Mouse (Mus musculus): Measurements from ENCODE around the gene Ksr2. TPM values are rescaled to one million over a fixed set of nuclear protein-coding genes. Genes with fewer than 3 reads are reported as not detected.
"Not testable (repeated sequence)": the region's sequence is repeated elsewhere in the genome, so short reads cannot be mapped to it uniquely, and the experiment has no call there.

Gene Ksr2
- polyA plus RNA-seq, 1 experiment from 2014 or later = 0.19 TPM

- no peak for ATAC-seq (replicated peaks; ENCODE audit: insufficient number of reproducible peaks, low FRiP score, low TSS enrichment)
- H3K9me3 ChIP-seq (replicated peaks; ENCODE audit: control insufficient read depth, low read length) = no peaks in the 10 kb centered on the region
- WGBS (ENCODE audit: insufficient replicate concordance) = 72% methylated on average over 6 of the region's 6 CpGs
- H3K27me3 ChIP-seq (ENCODE audit: control insufficient read depth, insufficient read depth, low read length) = no peaks in the 10 kb centered on the region
- H3K4me3 ChIP-seq (ENCODE audit: low read depth, low read length) = no peak overlapping the region
- no peak overlapping the region for H3K27ac ChIP-seq (ENCODE audit: low read depth, low read length)
- H3K9ac ChIP-seq (ENCODE audit: low read depth, low read length) = no peak overlapping the region
- H3K36me3 ChIP-seq (ENCODE audit: control insufficient read depth, insufficient read depth, low read length) = no peaks in the 10 kb centered on the region
- no peak overlapping the region for H3K4me2 ChIP-seq
- H3K4me1 ChIP-seq (ENCODE audit: control insufficient read depth, insufficient read depth, low read length) = no peaks in the 10 kb centered on the region
Measured at GRCm38 (mm10) chr5:117397371-117397770, 16.4 kb upstream of the Ksr2 start.

- 53% methylated on average over 4 of the region's 5 CpGs for WGBS (ENCODE audit: insufficient replicate concordance)
- Histone ChIP-seq H3K27ac (ENCODE audit: low read depth, low read length) (no peak overlapping the region), H3K4me1 (ENCODE audit: control insufficient read depth, insufficient read depth, low read length) (no peaks in the 10 kb centered on the region), H3K36me3 (ENCODE audit: control insufficient read depth, insufficient read depth, low read length) (no peaks in the 10 kb centered on the region), H3K9me3 (replicated peaks; ENCODE audit: control insufficient read depth, low read length) (no peaks in the 10 kb centered on the region), H3K4me3 (ENCODE audit: low read depth, low read length) (no peak overlapping the region), H3K9ac (ENCODE audit: low read depth, low read length) (no peak overlapping the region), H3K27me3 (ENCODE audit: control insufficient read depth, insufficient read depth, low read length) (no peaks in the 10 kb centered on the region), H3K4me2 (no peak overlapping the region)
- ATAC-seq (replicated peaks; ENCODE audit: insufficient number of reproducible peaks, low FRiP score, low TSS enrichment) = no peak
Measured at GRCm38 (mm10) chr5:117398007-117398550, 15.7 kb upstream of the Ksr2 start.

DNA sequence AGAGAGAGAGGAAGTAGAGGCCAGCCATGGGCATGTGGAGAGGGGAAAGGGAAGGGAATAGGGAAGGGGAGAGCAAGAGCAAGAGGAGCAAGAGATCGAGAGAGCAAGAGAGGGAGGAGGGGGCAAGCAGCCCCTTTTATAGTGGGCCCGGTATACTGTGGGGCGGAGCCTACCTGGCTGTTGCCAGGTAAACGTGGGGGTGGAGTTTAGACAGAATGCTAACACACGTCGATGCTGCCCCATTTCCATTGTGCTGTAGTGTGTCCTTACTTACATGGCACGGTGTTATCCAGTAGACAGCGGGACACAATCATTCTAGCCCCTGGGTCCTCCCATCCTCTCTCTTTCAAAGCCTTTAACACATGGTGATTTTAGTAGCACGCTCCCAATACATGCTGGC lies 14.5 kb upstream of the Ksr2 start:
- Histone ChIP-seq H3K9ac (ENCODE audit: low read depth, low read length) (no peak overlapping the region), H3K27me3 (ENCODE audit: control insufficient read depth, insufficient read depth, low read length) (no peaks in the 10 kb centered on the region), H3K4me2 (no peak overlapping the region), H3K9me3 (replicated peaks; ENCODE audit: control insufficient read depth, low read length) (no peaks in the 10 kb centered on the region), H3K27ac (ENCODE audit: low read depth, low read length) (no peak overlapping the region), H3K36me3 (ENCODE audit: control insufficient read depth, insufficient read depth, low read length) (no peaks in the 10 kb centered on the region), H3K4me3 (ENCODE audit: low read depth, low read length) (no peak overlapping the region), H3K4me1 (ENCODE audit: control insufficient read depth, insufficient read depth, low read length) (no peaks in the 10 kb centered on the region)
- 76% methylated on average over 9 of the region's 9 CpGs for WGBS (ENCODE audit: insufficient replicate concordance)
- no peak for ATAC-seq (replicated peaks; ENCODE audit: insufficient number of reproducible peaks, low FRiP score, low TSS enrichment)

GRCm38 (mm10) chr5:117403609-117404008 lies 10.2 kb upstream of the Ksr2 start:
- H3K4me2 ChIP-seq = no peak overlapping the region
- H3K9me3 ChIP-seq (replicated peaks; ENCODE audit: control insufficient read depth, low read length) = no peaks in the 10 kb centered on the region
- 85% methylated on average over 8 of the region's 8 CpGs for WGBS (ENCODE audit: insufficient replicate concordance)
- H3K27ac ChIP-seq (ENCODE audit: low read depth, low read length) = no peak overlapping the region
- H3K9ac ChIP-seq (ENCODE audit: low read depth, low read length) = no peak overlapping the region
- no peak for ATAC-seq (replicated peaks; ENCODE audit: insufficient number of reproducible peaks, low FRiP score, low TSS enrichment)
- no peaks in the 10 kb centered on the region for H3K36me3 ChIP-seq (ENCODE audit: control insufficient read depth, insufficient read depth, low read length)
- H3K4me3 ChIP-seq (ENCODE audit: low read depth, low read length) = no peak overlapping the region
- no peaks in the 10 kb centered on the region for H3K4me1 ChIP-seq (ENCODE audit: control insufficient read depth, insufficient read depth, low read length)
- no peaks in the 10 kb centered on the region for H3K27me3 ChIP-seq (ENCODE audit: control insufficient read depth, insufficient read depth, low read length)

DNA sequence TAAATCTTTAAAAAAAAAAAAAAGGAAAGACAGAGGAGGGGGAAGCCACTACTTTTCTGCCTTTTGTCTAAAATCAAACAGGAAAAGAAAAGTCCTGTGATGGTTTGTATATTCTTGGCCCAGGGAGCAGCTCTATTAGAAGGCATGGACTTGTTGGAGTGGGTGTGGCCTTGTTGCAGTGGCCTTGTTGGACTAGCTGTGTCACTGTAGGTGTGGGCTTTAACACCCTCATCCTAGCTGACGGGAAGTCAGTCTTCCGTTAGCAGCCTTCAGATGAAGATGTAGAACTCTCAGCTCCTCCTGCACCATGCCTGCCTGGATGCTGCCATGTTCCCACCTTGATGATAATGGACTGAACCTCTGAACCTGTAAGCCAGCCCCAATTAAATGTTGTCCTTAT lies 9.1 kb upstream of the Ksr2 start:
- not testable (repeated sequence) for H3K9ac ChIP-seq (ENCODE audit: low read depth, low read length); H3K4me2 ChIP-seq; H3K4me3 ChIP-seq (ENCODE audit: low read depth, low read length); H3K4me1 ChIP-seq (ENCODE audit: control insufficient read depth, insufficient read depth, low read length); H3K9me3 ChIP-seq (replicated peaks; ENCODE audit: control insufficient read depth, low read length); H3K27ac ChIP-seq (ENCODE audit: low read depth, low read length); H3K27me3 ChIP-seq (ENCODE audit: control insufficient read depth, insufficient read depth, low read length); H3K36me3 ChIP-seq (ENCODE audit: control insufficient read depth, insufficient read depth, low read length); ATAC-seq (replicated peaks; ENCODE audit: insufficient number of reproducible peaks, low FRiP score, low TSS enrichment)
- WGBS (ENCODE audit: insufficient replicate concordance) = 75% methylated on average over 2 of the region's 2 CpGs

DNA sequence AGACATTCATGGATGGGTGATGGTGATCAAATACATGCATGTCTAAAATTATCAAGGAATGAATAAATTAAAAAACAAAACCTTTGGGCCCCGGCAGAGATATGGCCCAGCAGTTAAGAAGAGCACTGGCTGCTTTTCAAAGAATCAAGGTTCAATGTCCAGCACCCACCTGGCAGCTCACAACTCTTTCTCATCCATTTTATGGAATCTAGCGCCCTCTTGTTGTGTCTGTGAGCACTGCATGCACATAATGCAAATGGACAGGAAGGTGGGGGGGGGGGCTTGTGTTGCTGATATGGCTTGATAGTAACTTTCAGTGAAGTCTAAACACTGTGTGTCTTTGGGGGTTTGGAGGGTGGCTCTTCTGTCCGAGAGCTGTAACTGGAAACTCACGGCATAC lies 5.6 kb upstream of the Ksr2 start:
- no peak overlapping the region for H3K9ac ChIP-seq (ENCODE audit: low read depth, low read length)
- no peak overlapping the region for H3K4me2 ChIP-seq
- H3K4me3 ChIP-seq (ENCODE audit: low read depth, low read length) = no peak overlapping the region
- H3K9me3 ChIP-seq (replicated peaks; ENCODE audit: control insufficient read depth, low read length) = no peaks in the 10 kb centered on the region
- H3K36me3 ChIP-seq (ENCODE audit: control insufficient read depth, insufficient read depth, low read length) = no peaks in the 10 kb centered on the region
- ATAC-seq (replicated peaks; ENCODE audit: insufficient number of reproducible peaks, low FRiP score, low TSS enrichment) = no peak
- H3K4me1 ChIP-seq (ENCODE audit: control insufficient read depth, insufficient read depth, low read length) = no peaks in the 10 kb centered on the region
- H3K27ac ChIP-seq (ENCODE audit: low read depth, low read length) = no peak overlapping the region
- 57% methylated on average over 4 of the region's 4 CpGs for WGBS (ENCODE audit: insufficient replicate concordance)
- H3K27me3 ChIP-seq (ENCODE audit: control insufficient read depth, insufficient read depth, low read length) = peaks cover 25% of the 10 kb centered on the region

DNA sequence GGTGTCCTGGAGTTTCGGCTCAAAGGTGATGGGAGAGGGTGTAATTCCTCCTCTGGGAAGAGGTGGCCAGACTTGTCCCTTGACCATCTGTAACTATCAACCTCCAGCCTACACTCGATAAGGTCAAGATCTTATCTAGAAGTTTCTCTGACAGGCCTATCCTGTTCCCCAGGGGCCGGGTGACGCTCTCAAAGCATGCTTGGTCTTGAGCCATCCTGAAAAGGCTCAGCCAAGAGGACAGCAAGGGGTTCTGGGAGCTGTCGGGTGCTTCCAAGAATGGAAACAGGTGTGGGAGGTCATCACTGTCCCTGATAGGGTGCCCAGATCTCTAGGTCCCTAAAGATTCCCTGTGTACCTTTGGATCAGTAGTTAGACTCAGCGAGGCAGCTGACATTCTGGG lies 4.4 kb upstream of the Ksr2 start:
- no peaks in the 10 kb centered on the region for H3K36me3 ChIP-seq (ENCODE audit: control insufficient read depth, insufficient read depth, low read length)
- peaks cover 37% of the 10 kb centered on the region for H3K27me3 ChIP-seq (ENCODE audit: control insufficient read depth, insufficient read depth, low read length)
- no peaks in the 10 kb centered on the region for H3K9me3 ChIP-seq (replicated peaks; ENCODE audit: control insufficient read depth, low read length)
- no peak overlapping the region for H3K9ac ChIP-seq (ENCODE audit: low read depth, low read length)
- no peak overlapping the region for H3K27ac ChIP-seq (ENCODE audit: low read depth, low read length)
- no peaks in the 10 kb centered on the region for H3K4me1 ChIP-seq (ENCODE audit: control insufficient read depth, insufficient read depth, low read length)
- no peak overlapping the region for H3K4me2 ChIP-seq
- 50% methylated on average over 6 of the region's 6 CpGs for WGBS (ENCODE audit: insufficient replicate concordance)
- H3K4me3 ChIP-seq (ENCODE audit: low read depth, low read length) = no peak overlapping the region
- ATAC-seq (replicated peaks; ENCODE audit: insufficient number of reproducible peaks, low FRiP score, low TSS enrichment) = no peak

GRCm38 (mm10) chr5:117414611-117415010 lies 811 bp downstream of the Ksr2 start:
- no peak for ATAC-seq (replicated peaks; ENCODE audit: insufficient number of reproducible peaks, low FRiP score, low TSS enrichment)
- peak overlapping the region; percentile 61; the same call in 1 of the 2 replicates for H3K4me3 ChIP-seq (ENCODE audit: low read depth, low read length)
- no peak overlapping the region for H3K27ac ChIP-seq (ENCODE audit: low read depth, low read length)
- 7% methylated on average over 10 of the region's 10 CpGs for WGBS (ENCODE audit: insufficient replicate concordance)
- H3K4me2 ChIP-seq = peak overlapping the region; percentile 94
- H3K36me3 ChIP-seq (ENCODE audit: control insufficient read depth, insufficient read depth, low read length) = no peaks in the 10 kb centered on the region
- no peaks in the 10 kb centered on the region for H3K4me1 ChIP-seq (ENCODE audit: control insufficient read depth, insufficient read depth, low read length)
- H3K27me3 ChIP-seq (ENCODE audit: control insufficient read depth, insufficient read depth, low read length) = peaks cover 61% of the 10 kb centered on the region
- no peaks in the 10 kb centered on the region for H3K9me3 ChIP-seq (replicated peaks; ENCODE audit: control insufficient read depth, low read length)
- no peak overlapping the region for H3K9ac ChIP-seq (ENCODE audit: low read depth, low read length)

GRCm38 (mm10) chr5:117415011-117415912 lies 1.5 kb downstream of the Ksr2 start:
- Histone ChIP-seq H3K4me2 (no peak overlapping the region), H3K27me3 (ENCODE audit: control insufficient read depth, insufficient read depth, low read length) (peaks cover 58% of the 10 kb centered on the region), H3K4me1 (ENCODE audit: control insufficient read depth, insufficient read depth, low read length) (no peaks in the 10 kb centered on the region), H3K9ac (ENCODE audit: low read depth, low read length) (no peak overlapping the region), H3K4me3 (ENCODE audit: low read depth, low read length) (no peak overlapping the region), H3K9me3 (replicated peaks; ENCODE audit: control insufficient read depth, low read length) (no peaks in the 10 kb centered on the region), H3K27ac (ENCODE audit: low read depth, low read length) (no peak overlapping the region), H3K36me3 (ENCODE audit: control insufficient read depth, insufficient read depth, low read length) (no peaks in the 10 kb centered on the region)
- ATAC-seq (replicated peaks; ENCODE audit: insufficient number of reproducible peaks, low FRiP score, low TSS enrichment) = no peak
- WGBS (ENCODE audit: insufficient replicate concordance) = 31% methylated on average over 19 of the region's 19 CpGs
